Mouse (Mus musculus) midbrain, embryonic 12.5 days (tissue): ENCODE measurements at regions not wholly inside any gene's neighbourhood (a gene's known extent, or its start where the extent isn't known, plus 50 kb on each side); places are given as distances from the start of the nearest gene placed in this dataset.

Experiments used
- ATAC-seq: fragments of 200-750 bp; cut with Nextera tagmentation; 2 replicates; pipeline ENCODE4 v1.8.0; 2017; ENCODE audit warnings: low read depth, moderate TSS enrichment, moderate library complexity; ENCODE audit not compliant: low FRiP score
- H3K27ac ChIP-seq: fragments of 300-500 bp; sonication (generic); replicated peaks from 2 replicates; pipeline ENCODE4 v1.5.1; 2016; ENCODE audit warnings: mild to moderate bottlenecking
- H3K27me3 ChIP-seq: fragments of 300-500 bp; sonication (generic); 2 replicates; pipeline ENCODE4 v1.6.1; 2016; ENCODE audit warnings: mild to moderate bottlenecking
- H3K36me3 ChIP-seq: fragments of 300-500 bp; sonication (generic); 2 replicates; pipeline ENCODE4 v1.6.1; 2016
- H3K4me1 ChIP-seq: fragments of 300-500 bp; sonication (generic); 2 replicates; pipeline ENCODE4 v1.6.1; 2016
- H3K4me2 ChIP-seq: fragments of 300-500 bp; sonication (generic); replicated peaks from 2 replicates; pipeline ENCODE4 v1.6.1; 2016; ENCODE audit warnings: mild to moderate bottlenecking, moderate library complexity
- H3K4me3 ChIP-seq: fragments of 300-500 bp; sonication (generic); 2 replicates; pipeline ENCODE4 v1.5.1; 2016; ENCODE audit warnings: mild to moderate bottlenecking
- H3K9ac ChIP-seq: fragments of 300-500 bp; sonication (generic); replicated peaks from 2 replicates; pipeline ENCODE4 v1.6.1; 2016; ENCODE audit warnings: mild to moderate bottlenecking, moderate library complexity
- H3K9me3 ChIP-seq: fragments of 300-500 bp; sonication (generic); 2 replicates; pipeline ENCODE4 v1.6.1; 2016; ENCODE audit warnings: mild to moderate bottlenecking
- WGBS: fragments of 180-500 bp; shearing (Covaris S2); methylation state at CpG from one replicate; pipeline ENCODE4 v1.1.7; 2016; 5-methylcytosine and 5-hydroxymethylcytosine counted together

- Histone ChIP-seq H3K27me3 (no peaks in the 10 kb centered on the region), H3K36me3 (no peaks in the 10 kb centered on the region), H3K9me3 (no peaks in the 10 kb centered on the region), H3K4me2 (no peak overlapping the region), H3K27ac (no peak overlapping the region), H3K9ac (no peak overlapping the region), H3K4me1 (no peaks in the 10 kb centered on the region), H3K4me3 (no peak overlapping the region)
- 74% methylated on average over 1 of the region's 1 CpGs for WGBS
- no peak for ATAC-seq
Measured at GRCm38 (mm10) chr7:88225800-88226199, 52.1 kb upstream of the Ctsc start.
